ENCODE assay signal across 20 mouse cellular contexts in the genomic region with DNA sequence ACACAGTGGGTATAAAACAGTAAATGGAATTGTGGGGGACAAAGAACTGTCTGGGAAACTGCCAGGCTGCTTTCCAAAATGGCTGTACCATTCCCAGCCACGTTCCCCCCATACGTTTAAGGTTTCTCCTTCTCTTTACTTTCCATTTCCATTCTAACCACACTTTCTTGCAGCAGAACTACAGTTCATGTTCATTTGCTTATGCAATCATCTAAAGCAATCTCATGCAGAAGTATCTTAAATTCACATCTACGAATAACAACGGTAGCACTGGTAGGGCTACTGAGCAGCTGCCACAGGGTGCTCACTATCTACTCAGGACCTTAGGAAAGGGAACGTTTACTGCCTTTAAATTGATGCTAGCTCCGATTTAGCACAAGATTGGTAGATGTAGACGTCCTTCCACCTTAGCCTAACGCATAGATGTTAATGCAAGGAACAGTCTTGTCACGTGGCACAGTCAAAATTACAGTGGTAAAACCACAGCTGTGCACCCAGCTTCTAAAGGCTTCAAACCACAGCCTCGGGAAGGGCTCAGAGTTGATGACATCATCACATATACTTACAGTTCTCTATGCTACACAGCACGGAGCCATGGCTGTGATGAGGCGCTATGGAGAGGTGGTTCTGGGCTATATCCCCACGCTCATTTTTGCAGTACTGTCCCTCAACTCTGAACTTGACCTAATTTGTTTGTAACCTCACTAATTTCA. TPM values are rescaled to one million over a fixed set of nuclear protein-coding genes. Genes with fewer than 3 reads are reported as not detected.
DNase-seq lines count a peak whose midpoint lies in the region; ATAC-seq and TF ChIP-seq lines count a peak whose summit lies in the region.
"Had no signal": no experiment of that assay in that cellular context is flagged by ENCODE, and none has a peak within 500 bp of the region (broad histone marks: within the 10 kb centered on the region; RNA-seq: fewer than 3 reads in every experiment).

No protein-coding gene starts in this region.

- TF ChIP-seq CTCF in lung, postnatal 0 days (IDR thresholded peaks at IDR 0.05), result no peak

- no peak overlapping the region for H3K4me2 ChIP-seq in lung, postnatal 0 days (replicated peaks; ENCODE audit: low read depth, low read length)
- H3K4me2 ChIP-seq in embryonic facial prominence, embryonic 14.5 days (ENCODE audit: low read depth, low read length), result no peak overlapping the region
- H3K4me2 ChIP-seq in forebrain, embryonic 16.5 days (ENCODE audit: low read length), result no peak overlapping the region
- H3K4me2 ChIP-seq: forebrain, embryonic 12.5 days; heart, embryonic 12.5 days; hindbrain, embryonic 12.5 days; neural tube, embryonic 13.5 days had no signal

- no peak overlapping the region for H3K4me3 ChIP-seq in lung, postnatal 0 days (ENCODE audit: low read depth, low read length)
- no peak overlapping the region for H3K4me3 ChIP-seq in embryonic facial prominence, embryonic 14.5 days (ENCODE audit: low read depth, low read length)
- H3K4me3 ChIP-seq in forebrain, embryonic 16.5 days (replicated peaks; ENCODE audit: low read length), result no peak overlapping the region
- H3K4me3 ChIP-seq: forebrain, embryonic 12.5 days; heart, embryonic 12.5 days; hindbrain, embryonic 12.5 days; left cerebral cortex, adult 2 months; neural tube, embryonic 13.5 days had no signal

- H3K27ac ChIP-seq in lung, postnatal 0 days (ENCODE audit: low read length), result no peak overlapping the region
- no peak overlapping the region; the same call in 1 of the 2 replicates for H3K27ac ChIP-seq in embryonic facial prominence, embryonic 14.5 days (replicated peaks; ENCODE audit: low read depth, low read length)
- no peak overlapping the region for H3K27ac ChIP-seq in forebrain, embryonic 16.5 days (ENCODE audit: low read length)
- H3K27ac ChIP-seq: forebrain, embryonic 12.5 days; hindbrain, embryonic 12.5 days; left cerebral cortex, adult 2 months; neural tube, embryonic 13.5 days had no signal

- no peak for TF ChIP-seq EP300 in lung, postnatal 0 days (IDR thresholded peaks at IDR 0.05)

- H3K4me1 ChIP-seq in lung, postnatal 0 days (ENCODE audit: insufficient read depth, low read depth, low read length), result no peaks in the 10 kb centered on the region
- H3K4me1 ChIP-seq in embryonic facial prominence, embryonic 14.5 days (ENCODE audit: control insufficient read depth, insufficient read depth, low read length), result peaks cover 13% of the 10 kb centered on the region; the same call in 1 of the 2 replicates
- peaks cover 15% of the 10 kb centered on the region for H3K4me1 ChIP-seq in forebrain, embryonic 16.5 days (replicated peaks; ENCODE audit: control insufficient read depth, insufficient read depth, low read length)
- H3K4me1 ChIP-seq: heart, embryonic 12.5 days had no signal

- H3K36me3 ChIP-seq in lung, postnatal 0 days (ENCODE audit: insufficient read depth, low read length), result no peaks in the 10 kb centered on the region
- no peaks in the 10 kb centered on the region for H3K36me3 ChIP-seq in embryonic facial prominence, embryonic 14.5 days (ENCODE audit: control insufficient read depth, insufficient read depth, low read length)
- no peaks in the 10 kb centered on the region for H3K36me3 ChIP-seq in forebrain, embryonic 16.5 days (ENCODE audit: control insufficient read depth, insufficient read depth)
- H3K36me3 ChIP-seq: heart, embryonic 12.5 days; hindbrain, embryonic 12.5 days; neural tube, embryonic 13.5 days had no signal

- 79% methylated on average over 13 of the region's 13 CpGs for WGBS in lung, postnatal 0 days
- WGBS in embryonic facial prominence, embryonic 14.5 days, result 80% methylated on average over 13 of the region's 13 CpGs
- 88% methylated on average over 13 of the region's 13 CpGs for WGBS in forebrain, embryonic 16.5 days

- no peaks in the 10 kb centered on the region for H3K27me3 ChIP-seq in lung, postnatal 0 days (replicated peaks; ENCODE audit: insufficient read depth, low read length)
- H3K27me3 ChIP-seq in embryonic facial prominence, embryonic 14.5 days (replicated peaks; ENCODE audit: control insufficient read depth, insufficient read depth, low read length), result no peaks in the 10 kb centered on the region
- H3K27me3 ChIP-seq in forebrain, embryonic 16.5 days (replicated peaks; ENCODE audit: control insufficient read depth, insufficient read depth, low read length), result no peaks in the 10 kb centered on the region
- H3K27me3 ChIP-seq: forebrain, embryonic 12.5 days; heart, embryonic 12.5 days; hindbrain, embryonic 12.5 days; neural tube, embryonic 13.5 days had no signal

- H3K9me3 ChIP-seq in lung, postnatal 0 days (ENCODE audit: low read length), result no peaks in the 10 kb centered on the region
- no peaks in the 10 kb centered on the region for H3K9me3 ChIP-seq in embryonic facial prominence, embryonic 14.5 days (ENCODE audit: control insufficient read depth, low read length)
- H3K9me3 ChIP-seq in forebrain, embryonic 16.5 days (ENCODE audit: control insufficient read depth, low read length), result no peaks in the 10 kb centered on the region
- H3K9me3 ChIP-seq: forebrain, embryonic 12.5 days; heart, embryonic 12.5 days; hindbrain, embryonic 12.5 days; neural tube, embryonic 13.5 days had no signal

- 0 out of 2 replicates have a peak, but pooled peaks have one; percentile 34 for ATAC-seq in lung, postnatal 0 days
- peak; percentile 51; the same call in 1 of the 2 replicates for ATAC-seq in embryonic facial prominence, embryonic 14.5 days (ENCODE audit: low read depth)
- ATAC-seq in megakaryocyte, adult 5-6 weeks (ENCODE audit: poor library complexity, severe bottlenecking), result peak; percentile 74
- no peak for ATAC-seq in forebrain, embryonic 16.5 days

- DNase-seq in lung, postnatal 0 days (ENCODE audit: low spot score), result no peak
- no peak for DNase-seq in lung, postnatal 4 days
- DNase-seq in CD4-positive, CD25-positive, alpha-beta regulatory T cell, adult 2 months (ENCODE audit: low read depth, low spot score), result peak; percentile 31
- peak; percentile 50 for DNase-seq in embryonic facial prominence, embryonic 14.5 days (ENCODE audit: low spot score)
- DNase-seq in cerebellum, postnatal 10 days, result no peak
- DNase-seq in B cell, adult 2 months, result no peak
- DNase-seq: adrenal gland, postnatal 14 days; cerebellum, adult 18-20 months; kidney, adult 2 months; kidney, postnatal 4 days had no signal

- no peak overlapping the region for H3K9ac ChIP-seq in lung, postnatal 0 days (replicated peaks; ENCODE audit: low read depth)
- H3K9ac ChIP-seq in embryonic facial prominence, embryonic 14.5 days (ENCODE audit: low read depth, low read length), result no peak overlapping the region
- H3K9ac ChIP-seq in forebrain, embryonic 16.5 days (replicated peaks; ENCODE audit: low read depth, low read length), result no peak overlapping the region
- H3K9ac ChIP-seq: forebrain, embryonic 12.5 days; heart, embryonic 12.5 days; hindbrain, embryonic 12.5 days; neural tube, embryonic 13.5 days had no signal

RNA-seq across cellular contexts. Expression of a gene that starts 23.6 kb away (rescaled TPM):
- polyA plus RNA-seq in lung, postnatal 0 days (2015; fragmentation: Nextera tagmentation; extraction: Ambion mirVana), result 9.2 and 10.9 TPM in 2 replicates
- polyA plus RNA-seq in embryonic facial prominence, embryonic 14.5 days (2014; fragmentation: Nextera tagmentation; extraction: Ambion mirVana), result 4.3 and 4.8 TPM in 2 replicates
- total RNA-seq in megakaryocyte, adult 5-6 weeks (2015), result 66.5 and 67.1 TPM in 2 replicates
- 78.0 and 81.5 TPM in 2 replicates for total RNA-seq in megakaryocyte, adult 5-6 weeks (2017)
- polyA plus RNA-seq in forebrain, embryonic 16.5 days (2015; fragmentation: Nextera tagmentation; extraction: Ambion mirVana), result 14.2 and 19.4 TPM in 2 replicates

RNA-seq across cellular contexts. Expression of a gene that starts 31.3 kb away (rescaled TPM):
- not detected in 2 replicates for polyA plus RNA-seq in lung, postnatal 0 days (2015; fragmentation: Nextera tagmentation; extraction: Ambion mirVana)
- polyA plus RNA-seq in embryonic facial prominence, embryonic 14.5 days (2014; fragmentation: Nextera tagmentation; extraction: Ambion mirVana), result not detected in 2 replicates
- total RNA-seq in megakaryocyte, adult 5-6 weeks (2015), result not detected in 2 replicates
- total RNA-seq in megakaryocyte, adult 5-6 weeks (2017), result not detected in 2 replicates
- not detected in 2 replicates for polyA plus RNA-seq in forebrain, embryonic 16.5 days (2015; fragmentation: Nextera tagmentation; extraction: Ambion mirVana)
- total RNA-seq: adrenal gland, postnatal 14 days; liver, adult 2 months had no signal
- polyA plus RNA-seq: embryonic facial prominence, embryonic 11.5 days; forebrain, embryonic 12.5 days; heart, embryonic 12.5 days; hindbrain, embryonic 12.5 days; kidney, adult 2 months; liver, adult 2 months; neural tube, embryonic 13.5 days; urinary bladder, adult 2 months had no signal

Comparison
In these comparisons a context has a peak if more than half of its experiments do, and no peak if none do; other contexts are left out.
1. DNase-seq: peak in CD4-positive, CD25-positive, alpha-beta regulatory T cell, adult 2 months (single experiment) and embryonic facial prominence, embryonic 14.5 days (single experiment); none in lung, postnatal 0 days (single experiment), lung, postnatal 4 days (0 of 2), cerebellum, postnatal 10 days (0 of 2) and B cell, adult 2 months (0 of 2).